Mouse (Mus musculus) small intestine, adult 2 months (tissue): ENCODE data around the gene Aes.

Experiments used
- CTCF ChIP-seq: fragments of 200-500 bp; IDR thresholded peaks from 2 replicates; pipeline ENCODE4 v1.5.1; 2012; ENCODE audit warnings: low read depth, mild to moderate bottlenecking, control low read depth, inconsistent platforms, low read length, moderate library complexity, mixed read lengths; ENCODE audit not compliant: insufficient replicate concordance, insufficient read length; ENCODE audit errors: extremely low read depth
- POLR2A ChIP-seq: fragments of 200-500 bp; IDR thresholded peaks from 2 replicates; pipeline ENCODE4 v1.6.1; 2012; ENCODE audit warnings: low read depth, mild to moderate bottlenecking, control low read depth, inconsistent platforms, low read length, moderate library complexity

DNA sequence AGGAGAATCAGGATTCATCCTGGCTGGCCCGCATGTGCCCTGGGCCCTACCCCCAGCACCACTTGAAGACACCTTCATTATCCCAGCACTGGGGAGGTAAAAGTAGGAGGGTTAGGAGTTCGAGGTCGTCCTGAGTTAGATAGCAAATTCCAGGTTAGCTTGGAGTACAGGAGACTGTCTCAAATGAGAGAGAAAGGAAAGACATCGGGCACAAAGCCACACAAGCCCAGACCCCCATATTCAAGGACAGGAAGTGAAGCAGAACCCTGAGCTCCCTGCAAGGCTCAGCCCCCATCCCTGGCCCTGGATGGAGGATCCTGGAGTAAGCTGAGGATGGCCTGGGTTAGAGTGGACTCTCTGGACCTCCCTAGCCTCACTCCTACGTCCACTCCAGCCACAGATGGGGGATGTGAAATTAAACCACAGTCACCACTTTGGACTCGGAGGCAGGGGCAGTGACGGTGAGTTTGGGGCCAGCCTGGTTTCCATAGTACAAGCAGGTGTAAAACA is 42.2 kb downstream of the Aes start:
- TF ChIP-seq CTCF, result no peak
- TF ChIP-seq POLR2A, result no peak
